Comparison of ENCODE assay signal across 18 mouse cellular contexts in the genomic region with DNA sequence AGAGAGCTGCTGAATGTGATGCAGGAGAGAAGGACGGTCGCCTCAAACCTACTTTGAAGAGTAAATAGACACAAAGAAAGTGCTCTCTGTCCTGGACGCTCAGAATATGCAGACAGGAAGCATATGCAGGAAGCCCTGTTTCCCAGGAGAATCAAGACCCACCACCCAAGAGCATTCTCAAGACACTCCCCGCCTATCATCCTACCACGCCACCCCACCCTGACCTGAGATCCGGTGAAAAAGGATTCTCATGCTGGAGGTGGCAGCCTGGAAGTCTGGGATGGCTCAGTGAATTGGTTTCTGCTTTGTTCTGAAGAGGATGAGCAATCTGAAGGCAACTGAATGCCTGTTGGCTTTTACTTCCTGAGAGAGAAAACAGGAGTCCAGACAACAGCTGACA. TPM values are rescaled to one million over a fixed set of nuclear protein-coding genes. Genes with fewer than 3 reads are reported as not detected.
"Had no signal": no experiment of that assay in that cellular context is flagged by ENCODE, and none has a peak within 500 bp of the region (broad histone marks: within the 10 kb centered on the region; RNA-seq: fewer than 3 reads in every experiment).

No protein-coding gene starts in this region.

- H3K9ac ChIP-seq: liver, postnatal 0 days; lung, embryonic 15.5 days; midbrain, embryonic 13.5 days; midbrain, embryonic 15.5 days; neural tube, embryonic 12.5 days had no signal

- H3K27ac ChIP-seq: lung, embryonic 15.5 days; macrophage; midbrain, embryonic 13.5 days; midbrain, embryonic 15.5 days; neural tube, embryonic 12.5 days had no signal

- H3K9me3 ChIP-seq: lung, embryonic 15.5 days; megakaryocyte, embryonic 14.5 days; midbrain, embryonic 13.5 days; midbrain, embryonic 15.5 days; neural tube, embryonic 12.5 days had no signal

- DNase-seq: liver, postnatal 0 days; lung, adult 2 months; lung, postnatal 14 days; lung, postnatal 36 days; right cerebral cortex, postnatal 14 days; thymus, adult 2 months; thymus, postnatal 25 days; thymus, postnatal 4 days had no signal

- ATAC-seq: liver, postnatal 0 days; lung, postnatal 0 days; midbrain, embryonic 13.5 days; midbrain, embryonic 15.5 days had no signal

- H3K4me2 ChIP-seq: lung, embryonic 15.5 days; midbrain, embryonic 11.5 days; midbrain, embryonic 13.5 days; midbrain, embryonic 15.5 days; neural tube, embryonic 12.5 days had no signal

- H3K4me3 ChIP-seq: lung, embryonic 15.5 days; megakaryocyte, embryonic 14.5 days; midbrain, embryonic 13.5 days; midbrain, embryonic 15.5 days; neural tube, embryonic 12.5 days had no signal

- H3K4me1 ChIP-seq: lung, embryonic 15.5 days; midbrain, embryonic 13.5 days; midbrain, embryonic 15.5 days; neural tube, embryonic 12.5 days had no signal

- H3K36me3 ChIP-seq: lung, embryonic 15.5 days; midbrain, embryonic 13.5 days; midbrain, embryonic 15.5 days; neural tube, embryonic 12.5 days had no signal

- H3K27me3 ChIP-seq: lung, embryonic 15.5 days; midbrain, embryonic 13.5 days; midbrain, embryonic 15.5 days; neural tube, embryonic 12.5 days had no signal

RNA-seq across cellular contexts. Expression of gene Osmr, which starts 26.5 kb away (rescaled TPM):
- total RNA-seq: megakaryocyte progenitor cell, adult 5-6 weeks; monocyte, adult 5-6 weeks had no signal
- polyA plus RNA-seq: macrophage had no signal
